Mouse (Mus musculus) small intestine, adult 10 weeks (tissue): ENCODE measurements around the gene Atp7a. TPM values are rescaled to one million over a fixed set of nuclear protein-coding genes. Genes with fewer than 3 reads are reported as not detected.

Source experiments
- polyA plus RNA-seq: library from polyadenylated mRNA; stranded (reverse); fragments of 350-450 nt; fragmentation: Illumina TruSeq; extraction: RNeasy Lipid Tissue Mini Kit (QIAGEN cat#74804); gene quantifications from one replicate; pipeline ENCODE4 v1.2.3, GENCODE M21; 2014; ENCODE audit warnings: low replicate concordance

Atp7a gene
- polyA plus RNA-seq = 34.0 TPM

DNA sequence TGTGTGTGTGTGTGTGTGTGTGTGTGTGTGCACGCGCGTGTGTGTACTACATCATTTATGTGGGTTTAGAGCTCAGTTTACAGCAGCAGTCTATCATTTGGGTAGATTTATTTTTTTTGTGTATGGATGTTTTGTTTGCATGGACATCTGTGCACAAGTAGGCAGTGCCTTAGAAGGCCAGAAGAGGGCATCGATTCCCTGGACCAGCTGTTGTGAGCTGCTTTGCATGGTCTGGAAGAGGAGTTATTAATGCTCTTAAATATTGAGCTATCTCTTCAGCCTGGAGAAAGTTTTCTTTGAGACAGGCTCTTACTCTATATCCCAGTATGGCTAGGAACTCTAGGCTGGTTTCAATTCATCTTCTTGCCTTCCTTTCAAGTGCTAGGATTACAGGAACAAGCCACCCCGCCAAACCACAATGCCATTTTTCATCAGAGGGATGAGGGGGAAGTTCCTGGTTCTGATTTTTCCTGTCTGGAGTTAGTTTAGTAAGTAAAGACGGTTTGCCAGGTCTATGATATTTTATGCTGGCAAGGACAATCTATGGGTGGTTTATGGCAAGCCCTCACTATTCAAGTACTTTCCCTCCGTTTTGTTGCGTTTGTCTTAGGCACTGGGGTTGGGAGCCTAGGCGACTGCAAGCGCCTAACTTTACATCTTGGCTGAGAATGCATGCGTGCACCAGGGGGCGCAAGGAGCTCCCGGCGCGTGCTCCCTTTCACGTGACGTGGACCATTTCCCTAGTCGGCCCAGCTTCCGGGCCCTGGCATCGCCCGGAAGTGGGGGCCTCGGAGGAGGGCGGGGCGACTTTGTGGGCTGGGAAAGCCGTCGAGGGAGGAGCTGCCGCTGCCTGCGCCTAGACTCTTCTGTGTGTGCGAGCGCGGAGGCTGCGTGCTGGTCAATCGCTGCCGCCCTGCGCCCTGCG is at the start of gene Atp7a:
Gene Atp7a, plus strand, starts transcription at position 859 of the 925 bp plus-strand sequence.

GRCm38 (mm10) chrX:106011465-106012159 is 15.5 kb upstream of the Atp7a start, which contains the start of gene Magt1:
Magt1 (minus strand) TSS chrX:106011906.

GRCm38 (mm10) chrX:106015571-106016322 is 11.3 kb upstream of the Atp7a start, which contains the start of gene Cox7b:
Cox7b (plus strand) TSS chrX:106015700.

GRCm38 (mm10) chrX:106142936-106143335 is 115.9 kb downstream of the Atp7a start, which contains the start of gene Tlr13:
Tlr13 (plus strand) TSS chrX:106143204.

Other genes with a start within 250 kb of the Atp7a start
- gene Atrx, start 97.9 kb upstream of the Atp7a start, polyA plus RNA-seq = 122 TPM
- gene Magt1, start 15.4 kb upstream of the Atp7a start, polyA plus RNA-seq = 133 TPM
- 2,322 TPM for gene Cox7b, start 11.6 kb upstream of the Atp7a start, polyA plus RNA-seq
- 8.9 TPM for gene Tlr13, start 115.9 kb downstream of the Atp7a start, polyA plus RNA-seq
- 239 TPM for gene Pgk1, start 159.8 kb downstream of the Atp7a start, polyA plus RNA-seq
- gene Taf9b, start 193.9 kb downstream of the Atp7a start, polyA plus RNA-seq = 13.2 TPM
- not detected for gene Fnd3c2, start 228.1 kb downstream of the Atp7a start, polyA plus RNA-seq